Mouse (Mus musculus): ENCODE measurements at regions not wholly inside any gene's neighbourhood (a gene's known extent, or its start where the extent isn't known, plus 50 kb on each side); places are given as distances from the start of the nearest gene placed in this dataset.
"Not testable (repeated sequence)": the region's sequence is repeated elsewhere in the genome, so short reads cannot be mapped to it uniquely, and the experiment has no call there.

DNA sequence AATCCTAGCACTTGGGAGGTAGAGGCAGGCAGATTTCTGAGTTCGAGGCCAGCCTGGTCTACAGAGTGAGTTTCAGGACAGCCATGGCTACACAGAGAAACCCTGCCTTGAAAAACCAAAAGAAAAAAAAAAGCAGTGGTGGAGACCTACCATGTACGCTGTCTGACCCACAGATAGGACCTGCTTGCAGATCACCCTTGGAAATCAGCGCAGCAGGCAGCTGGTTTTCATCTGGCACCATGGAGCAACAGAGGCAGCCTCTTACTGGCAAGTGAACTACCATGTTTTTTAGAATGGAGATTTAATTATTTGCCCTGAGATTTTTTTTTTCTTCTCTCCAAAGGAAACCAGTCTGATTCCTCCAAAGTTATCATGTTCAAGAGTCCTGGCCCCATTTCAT, 150.8 kb upstream of the Mpdz start:
- DNase-seq (ENCODE audit: low spot score) = not testable (repeated sequence)

DNA sequence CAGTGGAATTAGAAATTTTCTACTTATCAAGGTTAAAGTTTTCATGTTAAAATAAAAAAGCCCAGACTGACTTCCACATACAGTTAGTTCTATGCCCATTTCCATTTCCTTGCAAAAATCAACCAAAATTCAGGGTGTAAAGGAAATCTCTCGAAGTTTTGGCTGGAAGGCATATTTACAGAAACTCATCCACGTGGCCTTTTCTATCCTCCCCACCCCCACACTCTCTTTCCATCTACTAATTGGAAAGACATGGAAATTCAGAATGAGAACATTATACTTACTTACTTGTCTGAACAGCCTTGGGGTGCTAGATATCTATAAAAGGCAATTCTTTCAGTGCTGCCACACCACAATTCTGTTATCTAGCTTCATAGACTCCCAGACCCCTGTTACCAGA, 139.9 kb upstream of the Mpdz start:
- no peak for DNase-seq (ENCODE audit: low spot score)

DNA sequence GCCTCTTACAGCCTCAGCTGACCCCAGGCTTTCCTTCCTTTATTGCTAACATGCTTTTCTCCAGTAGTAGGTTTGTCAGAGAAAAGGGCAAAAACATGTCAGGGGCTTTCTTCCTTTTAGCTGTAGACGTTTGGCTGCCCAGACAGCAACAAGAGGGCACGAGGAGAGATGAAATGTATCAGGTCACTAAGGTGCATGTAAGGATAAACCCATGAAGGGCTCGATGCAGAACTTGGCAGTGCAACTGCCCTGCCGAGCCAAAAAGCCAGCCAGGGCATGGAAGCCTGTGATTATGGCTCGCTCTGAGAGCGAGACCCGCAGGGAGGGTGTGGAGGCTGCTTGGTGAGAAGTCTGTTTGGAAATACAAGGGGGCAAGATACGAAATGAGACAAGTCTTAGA, 137.9 kb upstream of the Mpdz start:
- no peak for DNase-seq (ENCODE audit: low spot score)

DNA sequence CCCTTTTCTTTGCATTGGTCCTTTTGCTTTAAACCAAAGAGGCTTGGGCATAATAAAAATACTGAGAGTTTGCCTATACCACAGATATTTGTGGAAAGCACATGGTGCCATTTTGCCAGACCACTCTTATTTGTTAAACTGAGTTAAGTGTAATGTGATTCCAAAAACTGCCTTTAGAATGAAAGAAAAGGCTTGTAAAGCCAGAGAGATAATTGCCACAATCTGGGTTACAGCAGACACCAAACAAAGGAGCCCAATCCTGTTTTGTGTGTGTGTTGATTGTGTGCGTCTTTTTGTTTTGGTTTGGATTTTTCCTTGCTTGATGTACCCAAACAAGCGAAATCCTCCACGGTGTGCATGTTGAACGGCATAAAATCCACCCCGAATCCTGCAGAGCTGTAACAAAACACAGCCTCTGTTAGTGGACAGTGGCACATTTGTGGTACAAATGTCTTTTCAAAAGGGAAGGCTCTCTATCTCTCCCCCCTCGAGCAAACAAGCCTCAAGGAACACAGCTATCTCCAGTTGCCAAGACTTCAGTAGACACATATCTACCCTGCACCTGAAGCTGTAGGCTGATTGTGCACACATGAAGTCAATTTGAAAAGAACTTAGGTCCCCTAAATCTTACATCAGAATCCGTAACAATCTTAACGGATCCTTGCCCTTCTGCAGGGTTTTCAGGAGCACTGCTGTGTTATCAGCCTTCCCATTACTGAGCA, 136.9 kb upstream of the Mpdz start:
- DNase-seq (ENCODE audit: low spot score) = no peak

DNA sequence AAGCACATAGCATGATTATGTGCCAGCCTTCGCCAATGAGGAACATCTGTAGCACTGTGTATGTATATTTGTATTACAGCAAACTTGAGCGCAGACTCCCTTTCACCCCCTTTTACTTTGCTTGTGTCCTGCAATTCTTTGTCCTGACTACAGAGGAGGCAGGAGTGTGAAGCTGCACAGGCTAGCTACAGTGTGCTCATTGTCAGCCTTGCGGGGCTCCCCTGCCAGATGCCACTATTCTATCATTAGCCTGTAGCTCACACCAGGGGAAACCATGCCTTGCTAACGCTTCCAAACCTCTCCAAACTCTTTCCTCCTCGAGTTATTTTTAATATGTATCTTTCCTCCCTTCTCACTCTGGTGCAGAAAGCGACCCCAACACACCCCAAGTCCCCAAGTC, 136.4 kb upstream of the Mpdz start:
- DNase-seq (ENCODE audit: low spot score) = no peak

DNA sequence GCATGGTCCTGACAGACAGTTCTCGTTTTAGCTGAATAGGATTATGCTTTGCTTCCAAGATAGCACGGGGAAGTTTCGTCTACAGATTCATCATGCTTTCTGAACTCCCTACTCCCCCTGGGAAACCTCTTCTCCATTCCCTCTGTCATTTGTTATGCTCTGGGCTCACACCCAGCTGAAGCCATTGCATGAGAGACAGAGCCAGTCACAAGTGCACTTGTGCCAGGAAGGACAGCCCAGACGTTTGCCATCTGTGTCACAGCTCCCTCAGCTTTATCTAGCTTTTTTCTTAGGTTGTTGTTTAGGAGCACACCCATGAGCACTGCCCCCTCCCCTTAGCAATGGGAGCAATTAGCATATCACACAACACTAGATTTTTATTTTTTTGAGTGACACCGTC, 131.2 kb upstream of the Mpdz start:
- no peak for DNase-seq (ENCODE audit: low spot score)

DNA sequence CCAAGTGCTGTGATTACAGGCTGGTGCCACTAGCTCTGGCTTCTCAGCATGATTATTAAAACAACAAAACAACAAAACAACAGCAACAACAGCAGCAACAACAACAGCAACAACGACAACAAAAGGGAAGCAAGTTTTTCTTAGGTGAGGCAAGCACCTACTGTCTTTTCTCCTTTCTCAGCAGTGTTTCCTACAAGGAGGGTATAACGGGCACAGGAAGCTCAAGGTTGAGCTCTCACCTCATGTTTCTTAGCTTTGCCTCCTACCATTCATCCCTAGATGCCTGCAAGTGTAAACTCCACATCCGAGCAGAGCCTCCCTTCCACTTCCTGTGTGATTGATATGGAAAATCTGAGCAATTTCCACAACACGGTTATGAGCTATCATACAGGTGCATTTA, 128.1 kb upstream of the Mpdz start:
- no peak for DNase-seq (ENCODE audit: low spot score)

DNA sequence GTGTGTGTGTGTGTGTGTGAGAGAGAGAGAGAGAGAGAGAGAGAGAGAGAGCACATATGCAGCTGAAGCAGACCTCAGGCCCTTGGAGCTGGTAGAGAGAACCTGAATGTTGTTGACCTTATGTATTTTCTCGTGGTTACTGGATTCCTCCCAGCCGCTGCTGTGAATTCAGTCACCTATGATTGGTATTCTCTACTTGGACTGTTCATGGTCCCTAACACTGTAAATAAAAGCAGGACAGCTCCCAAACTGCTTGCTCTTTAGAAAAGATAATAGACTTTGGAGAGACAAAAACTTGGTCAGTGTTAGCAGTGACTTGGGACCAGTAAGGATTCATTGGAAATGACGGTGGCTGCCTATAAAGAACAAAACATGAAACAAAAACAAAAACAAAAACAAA, 126.9 kb upstream of the Mpdz start:
- no peak for DNase-seq (ENCODE audit: low spot score)

DNA sequence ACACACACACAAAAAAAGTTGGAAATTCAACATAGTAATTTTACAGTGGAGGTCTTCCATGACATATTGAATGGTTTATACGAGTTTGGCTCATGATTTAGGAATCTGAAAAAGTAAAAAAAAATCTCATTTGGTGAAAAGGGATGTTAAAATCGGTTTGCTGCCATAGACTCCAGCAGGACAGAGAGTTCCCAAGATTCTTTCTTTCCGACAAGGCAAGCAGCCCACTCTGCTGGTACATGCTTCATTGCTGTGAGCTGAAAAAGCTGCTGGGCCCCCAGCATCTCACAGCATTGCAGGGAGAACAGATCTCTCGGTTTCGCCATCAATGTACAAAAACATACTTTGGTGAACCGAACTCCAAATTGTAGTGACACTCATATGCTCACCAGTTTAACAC, 125.8 kb upstream of the Mpdz start:
- no peak for DNase-seq (ENCODE audit: low spot score)

DNA sequence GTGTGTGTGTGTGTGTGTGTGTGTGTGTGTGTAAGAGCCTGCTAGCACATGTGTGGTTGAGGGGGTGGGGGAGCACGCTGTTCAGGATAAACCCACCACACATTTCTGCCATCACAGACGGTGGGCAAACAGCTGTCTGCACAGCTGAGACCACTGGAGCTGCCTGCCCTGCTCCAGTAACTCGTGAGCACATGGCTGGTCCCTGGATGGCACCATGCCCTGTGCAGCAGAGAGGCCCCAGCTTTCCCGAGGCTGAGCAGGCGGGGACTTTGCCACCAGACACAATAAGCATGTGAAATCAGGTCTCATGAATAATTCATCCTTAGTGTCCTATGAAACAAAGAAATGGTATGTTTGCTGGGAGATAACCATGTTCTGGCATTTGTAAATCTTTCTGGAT, 125.3 kb upstream of the Mpdz start:
- DNase-seq (ENCODE audit: low spot score) = no peak

DNA sequence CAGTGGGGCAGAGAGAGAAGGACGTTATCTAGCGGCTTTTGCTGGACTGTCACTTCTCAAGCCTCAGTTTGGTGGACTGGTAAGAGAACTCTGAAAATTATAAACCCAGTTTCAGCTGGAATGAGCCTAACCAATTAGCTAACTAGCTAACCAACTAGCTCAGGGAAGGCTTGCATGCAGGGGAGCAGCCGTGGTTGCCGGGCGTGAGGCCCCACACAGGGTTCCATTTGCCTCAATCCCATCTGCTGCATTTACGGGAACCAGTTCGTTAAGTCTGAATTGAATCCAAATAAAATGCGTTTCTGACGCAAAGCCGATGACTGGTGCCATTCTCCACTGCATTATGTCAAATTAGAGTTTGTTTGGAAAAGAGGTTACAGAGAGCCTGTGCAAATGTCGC, 123.9 kb upstream of the Mpdz start:
- no peak for DNase-seq (ENCODE audit: low spot score)

DNA sequence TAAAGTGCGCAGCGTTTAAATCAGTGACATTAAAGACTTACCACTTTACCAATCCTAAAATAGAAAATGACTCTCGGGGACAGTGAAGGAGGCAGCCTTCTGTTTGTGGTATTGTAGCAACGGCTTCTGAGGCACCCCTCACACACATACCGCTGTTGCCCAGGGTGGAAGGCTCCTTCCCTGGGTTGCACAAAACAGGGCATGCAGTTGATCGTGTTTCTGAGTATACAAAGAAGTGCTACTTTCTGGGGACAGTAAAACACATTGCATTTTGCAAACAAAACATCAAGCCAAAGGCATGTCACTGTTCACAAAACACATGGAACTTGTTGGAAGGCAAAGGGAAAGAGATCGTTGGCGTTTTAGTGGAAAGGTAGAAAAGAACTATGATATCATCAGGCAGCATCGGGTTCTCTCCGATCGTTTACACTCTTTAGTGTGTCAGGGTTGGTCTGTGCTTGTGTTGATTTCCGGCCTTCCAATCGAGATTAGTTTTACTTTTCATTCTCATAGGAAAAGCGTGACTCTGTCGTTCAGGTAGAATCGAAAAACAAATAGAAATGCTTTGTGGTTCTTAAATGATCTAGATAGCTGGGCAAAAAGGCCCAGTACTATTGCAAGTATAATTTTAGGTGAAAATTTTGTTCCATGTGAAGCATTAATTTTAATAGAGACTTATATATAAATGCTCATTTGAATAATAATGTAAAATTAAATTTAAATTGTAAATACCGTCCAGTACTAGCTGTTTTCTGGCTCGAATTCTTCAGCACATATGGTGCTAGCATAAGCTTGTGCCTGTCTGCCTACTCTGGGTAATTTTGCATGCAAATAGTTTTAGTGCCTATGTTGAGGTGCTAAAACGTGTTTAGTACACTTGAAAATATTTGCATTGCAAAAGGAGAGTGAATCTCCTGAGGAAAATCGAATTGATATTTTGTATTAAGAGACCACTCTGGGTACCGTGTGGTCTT, 123.1 kb upstream of the Mpdz start:
- DNase-seq (ENCODE audit: low spot score) = no peak

DNA sequence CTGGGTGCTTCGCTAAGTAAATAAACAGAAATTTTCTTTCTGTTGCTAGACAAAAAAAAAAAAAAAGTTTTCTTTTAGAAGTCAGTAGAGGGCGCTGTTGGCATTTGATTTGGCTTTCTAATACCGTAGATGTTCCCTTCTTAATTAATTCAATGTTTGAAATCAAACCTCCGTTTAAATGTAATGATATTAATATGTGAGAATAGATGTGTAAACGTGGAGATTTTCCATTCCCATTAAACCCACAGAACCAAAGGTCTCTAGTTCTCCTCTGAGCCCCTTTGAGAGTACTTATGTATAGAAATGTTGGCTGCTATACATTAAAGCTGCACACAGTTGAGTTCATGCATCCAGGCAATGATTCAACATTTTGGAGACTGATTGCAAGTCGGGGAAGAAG, 121.8 kb upstream of the Mpdz start:
- DNase-seq (ENCODE audit: low spot score) = no peak

DNA sequence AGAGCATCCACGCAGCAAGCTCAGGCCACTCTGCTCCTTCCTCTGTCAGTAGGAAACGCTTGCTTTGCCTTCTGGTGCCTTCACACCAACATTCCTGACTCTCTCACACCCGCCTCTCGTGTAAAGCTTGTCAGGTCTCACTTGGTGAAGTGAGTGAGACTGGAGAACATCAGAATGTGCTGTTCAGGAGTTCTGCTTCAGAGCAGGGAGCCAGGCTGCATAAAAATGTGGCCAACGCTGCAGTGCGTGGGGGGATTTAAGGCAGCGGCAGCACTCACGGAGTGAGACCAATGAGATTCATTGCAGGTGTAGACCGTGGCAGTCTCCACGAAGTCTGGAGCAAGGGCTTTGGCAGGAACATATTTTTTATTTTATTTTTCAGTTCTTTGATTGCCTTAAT, 121.0 kb upstream of the Mpdz start:
- peak; percentile 6 for DNase-seq (ENCODE audit: low spot score)

DNA sequence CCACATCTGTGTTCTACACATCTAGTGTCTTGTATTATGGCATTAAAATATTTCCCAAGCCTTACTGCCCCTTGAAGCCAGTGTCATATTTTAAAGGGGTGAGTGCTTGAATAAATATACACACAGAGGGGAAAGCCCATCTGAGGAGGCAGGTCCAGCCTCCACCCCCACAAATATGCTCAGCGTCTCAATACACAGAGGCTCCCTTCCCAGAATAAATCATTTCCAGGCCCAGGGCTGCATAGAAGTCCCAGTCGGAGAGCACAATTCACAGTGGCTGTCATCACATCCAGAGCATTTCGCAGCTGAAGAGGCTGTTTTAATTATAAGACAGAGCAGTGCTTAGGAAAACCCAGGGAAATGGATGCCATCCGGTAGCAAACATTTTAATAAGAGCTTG, 118.8 kb upstream of the Mpdz start:
- no peak for DNase-seq (ENCODE audit: low spot score)

DNA sequence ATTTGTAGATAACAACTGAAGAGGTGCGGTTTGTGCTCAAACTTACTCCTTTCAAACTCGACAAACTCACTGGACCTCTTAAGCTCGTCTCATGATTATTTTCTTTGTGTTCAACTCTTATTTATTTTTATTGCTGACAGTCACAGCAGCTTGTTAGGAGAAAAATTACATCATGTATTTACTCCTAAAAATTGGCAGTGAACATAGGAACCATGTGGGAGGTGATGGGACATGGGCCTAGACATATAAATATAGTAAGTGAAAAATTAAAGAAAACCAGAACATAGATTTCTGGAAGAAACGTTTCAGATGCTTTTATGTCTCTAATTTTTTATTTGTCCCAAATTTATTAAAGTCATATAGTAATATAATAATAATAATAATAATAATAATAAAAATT, 108.2 kb upstream of the Mpdz start:
- no peak for DNase-seq (ENCODE audit: low spot score)

DNA sequence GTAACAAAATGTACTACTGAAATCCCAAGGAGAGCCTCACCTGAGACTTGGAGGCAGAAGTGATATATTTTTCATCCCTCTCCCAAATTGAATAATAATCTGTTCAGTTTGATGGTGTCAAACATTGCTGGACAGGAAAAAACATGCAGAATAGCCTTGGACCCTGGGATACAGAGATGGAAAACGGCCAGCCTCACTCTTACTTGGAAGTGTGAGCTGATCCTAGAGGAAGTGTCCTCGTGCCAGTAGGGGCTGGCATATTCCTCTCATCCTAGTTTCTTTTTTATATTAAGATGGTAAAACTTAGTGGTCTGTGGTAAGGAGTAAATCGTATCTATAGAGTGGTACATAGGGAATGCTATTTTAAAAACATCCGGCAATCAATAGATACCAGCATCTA, 107.6 kb upstream of the Mpdz start:
- DNase-seq (ENCODE audit: low spot score) = no peak

DNA sequence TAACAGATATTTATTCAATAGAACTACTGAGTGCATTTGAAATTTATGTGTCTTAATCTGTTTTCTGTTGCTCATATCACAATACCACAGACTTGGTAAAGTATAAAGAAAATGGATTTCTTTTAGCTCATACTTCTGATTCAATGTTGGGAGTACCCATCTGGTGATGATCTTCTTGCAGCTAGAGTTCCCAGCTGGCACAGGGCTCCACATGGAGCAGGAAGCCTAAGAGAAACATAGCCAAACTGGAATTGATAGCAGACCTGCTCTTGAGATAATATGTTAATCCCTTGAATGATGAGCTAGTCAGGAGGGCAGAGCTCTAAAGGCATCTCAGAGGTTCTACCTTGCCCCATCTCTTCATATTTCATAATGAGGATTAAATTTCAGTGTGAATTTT, 97.9 kb upstream of the Mpdz start:
- no peak for DNase-seq (ENCODE audit: low spot score)

DNA sequence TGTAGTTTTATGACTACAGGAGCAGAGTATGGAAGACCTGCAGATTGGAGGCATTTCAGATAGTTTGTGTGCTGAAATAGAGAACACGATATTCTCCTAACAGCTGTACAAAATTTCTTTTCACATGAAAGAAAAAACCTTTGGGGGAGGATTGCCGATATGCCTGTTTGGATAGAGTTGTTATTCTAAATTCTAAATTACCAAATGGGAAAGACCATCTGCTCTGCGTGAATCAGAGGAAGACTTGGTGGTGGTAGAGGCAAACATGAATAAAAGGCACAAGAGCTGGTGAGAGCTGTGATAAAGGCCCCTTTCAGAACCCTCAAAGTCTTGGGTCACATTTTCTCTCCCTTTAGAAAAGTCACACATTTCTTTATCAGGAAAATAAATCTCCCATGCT, 96.9 kb upstream of the Mpdz start:
- no peak for DNase-seq (ENCODE audit: low spot score)

DNA sequence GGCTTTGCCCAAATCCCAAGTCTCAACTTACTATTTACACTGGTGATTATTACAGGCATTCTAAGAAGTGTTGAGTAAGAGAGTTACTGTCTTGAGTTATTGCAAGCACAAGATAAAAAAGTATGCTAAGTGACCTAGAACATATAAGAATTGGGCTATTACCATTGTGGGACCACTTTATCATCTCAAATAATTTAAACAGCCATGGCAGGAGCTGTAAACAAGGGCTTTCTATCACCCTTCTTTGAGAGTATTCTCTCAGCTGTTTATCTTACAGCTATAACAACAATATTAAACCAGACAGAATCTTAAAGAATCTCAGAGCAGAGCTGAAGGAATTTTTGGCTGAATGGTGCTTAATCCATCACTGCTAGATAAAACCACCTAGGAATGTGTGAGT, 94.2 kb upstream of the Mpdz start:
- DNase-seq (ENCODE audit: low spot score) = no peak

DNA sequence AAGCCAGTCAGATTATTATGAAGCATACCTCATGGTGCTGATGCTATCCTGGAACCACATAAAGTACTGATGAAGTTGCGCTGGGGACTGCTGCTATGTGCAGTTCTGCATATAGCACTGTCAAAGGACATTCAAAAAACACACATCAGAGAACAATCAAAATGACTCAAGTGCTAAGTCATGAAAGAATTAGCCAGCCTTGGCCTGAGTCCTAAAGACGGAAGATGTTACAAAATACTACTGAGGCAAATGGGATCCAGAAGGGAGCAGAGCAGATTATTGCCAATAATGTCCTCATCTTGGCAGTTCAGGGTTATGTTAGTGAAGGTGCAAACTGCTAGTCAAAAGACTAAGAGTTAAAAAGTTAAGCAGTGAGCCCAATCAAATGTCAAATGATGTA, 87.9 kb upstream of the Mpdz start:
- no peak for DNase-seq (ENCODE audit: low spot score)

DNA sequence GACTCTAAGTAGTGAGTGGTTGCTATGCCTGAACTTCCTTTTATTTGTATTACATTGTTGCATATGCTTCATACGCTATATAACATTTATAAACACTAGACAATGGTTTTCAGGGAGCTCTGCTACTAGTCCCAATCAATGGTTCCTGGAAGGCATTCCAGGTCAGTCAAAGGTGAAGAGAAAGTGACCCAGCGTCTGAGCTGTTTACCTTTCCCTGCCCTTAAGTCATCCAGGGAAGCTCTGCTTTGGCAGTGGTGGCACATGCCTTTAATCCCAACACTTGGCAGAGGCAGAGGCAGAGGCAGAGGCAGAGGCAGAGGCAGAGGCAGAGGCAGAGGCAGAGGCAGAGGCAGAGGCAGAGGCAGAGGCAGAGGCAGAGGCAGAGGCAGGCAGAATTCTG, 76.5 kb upstream of the Mpdz start:
- DNase-seq (ENCODE audit: low spot score) = not testable (repeated sequence)

DNA sequence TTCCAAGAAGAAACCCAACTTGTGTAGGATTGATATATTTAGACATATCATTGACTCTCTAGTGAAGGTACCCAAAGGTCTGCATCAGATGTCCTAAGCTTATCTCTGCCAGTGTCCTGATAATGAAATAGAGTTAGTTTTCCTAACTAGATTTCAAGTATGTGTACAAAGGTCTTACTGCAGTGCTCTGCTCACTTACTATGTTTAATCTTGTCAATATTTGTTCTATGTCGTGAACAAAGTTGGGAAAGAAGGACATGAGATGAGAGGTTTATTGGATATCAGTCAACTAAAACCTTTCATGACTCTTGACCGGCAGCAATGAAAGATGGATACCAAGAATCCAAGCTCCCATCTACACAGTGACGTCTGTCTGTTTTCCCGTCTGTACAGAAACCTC, 71.9 kb upstream of the Mpdz start:
- no peak for DNase-seq (ENCODE audit: low spot score)

DNA sequence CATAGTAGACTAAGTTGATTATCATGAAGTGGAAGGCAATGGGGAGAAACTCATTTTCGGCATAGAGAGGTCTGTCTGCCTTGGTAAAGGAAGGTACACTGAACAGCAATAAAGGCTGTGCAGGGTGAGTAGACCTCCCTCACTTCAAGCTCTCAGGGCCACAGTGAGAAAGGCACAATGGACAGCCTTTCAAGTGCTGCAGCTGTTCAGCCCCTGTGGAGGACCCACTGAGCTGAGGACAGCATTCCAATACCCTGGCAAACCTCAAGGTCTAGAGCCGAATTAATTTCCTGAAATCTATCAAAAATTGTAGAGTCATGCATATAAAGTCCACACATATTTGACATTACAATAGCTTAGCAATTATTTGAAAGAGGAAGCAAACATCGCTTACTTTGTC, 69.8 kb upstream of the Mpdz start:
- DNase-seq (ENCODE audit: low spot score) = no peak

Measured in ovary, postnatal 36 days (tissue).